Mouse (Mus musculus): ENCODE data around the gene Meis1.

Gene Meis1

GRCm38 (mm10) chr11:18875911-18876885, 142.6 kb downstream of the Meis1 start:
- peak in 1 of 2 experiments; percentile 51 for DNase-seq

- DNase-seq: peak; percentile 52 to 71
Observed at GRCm38 (mm10) chr11:18875001-18875902, 143.5 kb downstream of the Meis1 start.

- peak; percentile 30 to 59 for DNase-seq
Observed at GRCm38 (mm10) chr11:18874278-18875000, 144.3 kb downstream of the Meis1 start.

GRCm38 (mm10) chr11:18873451-18874277, 145.1 kb downstream of the Meis1 start:
- DNase-seq: peak in 1 of 2 experiments; percentile 20

- no peak for DNase-seq
Observed at GRCm38 (mm10) chr11:18872793-18873192, 146.0 kb downstream of the Meis1 start.

GRCm38 (mm10) chr11:18872118-18872751, 146.6 kb downstream of the Meis1 start:
- peak; percentile 36 to 52 for DNase-seq

- DNase-seq: peak; percentile 81 to 87
Observed at GRCm38 (mm10) chr11:18871170-18872081, 147.4 kb downstream of the Meis1 start.

- peak; percentile 63 to 76 for DNase-seq
Observed at GRCm38 (mm10) chr11:18870121-18870931, 148.5 kb downstream of the Meis1 start.

GRCm38 (mm10) chr11:18869429-18869969, 149.3 kb downstream of the Meis1 start:
- DNase-seq: peak; percentile 37 to 46

GRCm38 (mm10) chr11:18867665-18868064, 151.1 kb downstream of the Meis1 start:
- peak; percentile 52 to 53 for DNase-seq

- no peak for DNase-seq
Observed at GRCm38 (mm10) chr11:18866198-18866836, 152.5 kb downstream of the Meis1 start.

GRCm38 (mm10) chr11:18850772-18851171, 168.0 kb downstream of the Meis1 start:
- no peak for DNase-seq

GRCm38 (mm10) chr11:18847650-18848049, 171.1 kb downstream of the Meis1 start:
- no peak for DNase-seq

GRCm38 (mm10) chr11:18846472-18846871, 172.3 kb downstream of the Meis1 start:
- DNase-seq: no peak

- peak in 1 of 2 experiments; percentile 14 for DNase-seq
Observed at GRCm38 (mm10) chr11:18845900-18846299, 172.9 kb downstream of the Meis1 start.

- no peak for DNase-seq
Observed at GRCm38 (mm10) chr11:18845466-18845865, 173.3 kb downstream of the Meis1 start.

- no peak for DNase-seq
Observed at GRCm38 (mm10) chr11:18830087-18830486, 188.7 kb downstream of the Meis1 start.

Measured in cerebellum, postnatal 25 days (tissue).